Mouse (Mus musculus) testis, adult 2 months (tissue): ENCODE results near the gene Pard6b.

Experiments used
- CTCF ChIP-seq: fragments of 200-500 bp; IDR thresholded peaks from 2 replicates; pipeline ENCODE4 v1.5.1; 2012; ENCODE audit warnings: low read depth, mild to moderate bottlenecking, inconsistent platforms, low read length, moderate library complexity; ENCODE audit not compliant: control insufficient read depth, insufficient read depth, insufficient replicate concordance
- POLR2A ChIP-seq: fragments of 200-500 bp; IDR thresholded peaks from 2 replicates; pipeline ENCODE4 v1.6.1; 2012; ENCODE audit warnings: low read depth, mild to moderate bottlenecking, inconsistent platforms, low read length, moderate library complexity; ENCODE audit not compliant: control insufficient read depth

DNA sequence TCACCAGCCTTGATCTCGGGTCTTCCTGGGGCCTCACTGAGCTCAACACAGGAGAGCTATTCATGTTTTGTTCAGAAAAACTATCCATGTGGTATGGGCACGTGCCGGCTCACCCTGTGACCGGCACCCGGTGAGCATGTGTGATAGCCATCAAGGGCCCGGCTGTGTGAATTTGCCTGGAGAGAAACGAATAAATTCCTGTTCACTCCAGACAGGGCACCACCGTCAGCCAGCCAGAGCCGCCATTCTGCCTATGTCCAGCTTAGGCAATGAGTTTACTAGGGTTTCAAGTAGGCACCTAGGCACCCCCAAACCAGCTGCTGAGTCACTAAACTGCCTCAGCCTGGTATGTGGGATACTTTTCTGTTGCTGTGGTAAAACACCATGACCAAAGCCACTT, 32.5 kb downstream of the Pard6b start:
- TF ChIP-seq CTCF, result no peak
- TF ChIP-seq POLR2A, result no peak
